Mouse (Mus musculus): ENCODE results near the gene Taf9.
A peak's percentile ranks its signal among the peaks of the same experiment; 100 is the strongest.

Gene Taf9

GRCm38 (mm10) chr13:100669291-100670022 is 18.1 kb downstream of the Taf9 start, which contains the start of gene Ccdc125:
Ccdc125 (plus strand) TSS chr13:100669717.
- peak; percentile 15 to 49 for DNase-seq (ENCODE audit: low spot score in 2 of 2)

- DNase-seq (ENCODE audit: low spot score in 2 of 2), result no peak
Observed at GRCm38 (mm10) chr13:100670181-100670741, 18.9 kb downstream of the Taf9 start.

DNA sequence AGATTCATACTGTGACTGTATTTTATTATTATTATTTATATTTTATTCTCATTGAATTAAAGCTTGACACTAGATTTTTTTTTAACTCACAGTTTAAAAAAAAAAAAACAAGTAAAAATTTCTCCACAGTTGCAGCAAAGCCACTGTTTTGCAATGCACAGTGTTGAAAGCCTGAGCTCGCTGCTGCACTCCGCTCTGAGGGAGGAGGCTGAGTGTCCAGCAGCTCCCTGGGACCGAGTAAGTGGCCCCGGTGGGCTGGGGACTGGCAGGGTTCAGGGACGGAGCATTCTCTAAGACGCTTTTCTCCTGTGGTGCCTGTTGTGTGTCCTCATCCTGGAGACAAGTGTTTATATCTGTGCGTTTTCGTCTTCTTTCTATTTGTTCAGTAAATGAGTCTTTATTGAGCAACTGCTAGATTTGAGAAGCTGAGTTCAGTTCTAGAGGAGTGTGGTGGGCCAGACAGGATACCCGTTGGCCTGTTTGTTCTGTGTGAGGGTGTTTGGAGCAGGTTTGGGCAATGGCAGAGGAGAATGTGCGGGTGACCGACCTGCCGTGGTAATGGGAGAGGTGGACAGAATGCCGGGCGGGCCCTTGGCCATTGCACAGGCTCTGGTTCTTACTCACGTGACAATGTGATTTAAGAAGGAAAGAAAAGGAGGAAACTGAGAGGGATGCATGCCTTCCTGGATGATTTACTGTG is 24.7 kb downstream of the Taf9 start:
- no peak for DNase-seq (ENCODE audit: low spot score in 2 of 2)

DNA sequence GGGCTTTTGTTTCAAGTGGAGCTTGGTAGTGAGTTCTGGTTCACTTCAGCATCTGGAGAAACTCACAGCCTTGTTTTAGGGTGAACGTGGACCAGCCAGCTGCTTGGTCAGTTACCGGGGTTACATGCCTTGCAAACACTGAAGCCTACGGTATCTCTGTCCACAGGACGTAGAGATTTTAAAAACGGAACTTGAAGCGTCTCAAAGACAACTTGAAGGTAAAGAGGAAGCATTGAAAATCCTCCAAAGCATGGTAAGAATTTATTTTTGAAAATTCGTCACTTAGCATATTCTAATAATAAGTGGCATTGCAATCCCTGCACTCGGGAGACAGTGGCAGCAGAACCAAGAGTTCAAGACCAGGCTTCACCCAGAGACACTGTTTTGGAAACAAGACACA is 30.2 kb downstream of the Taf9 start:
- no peak for DNase-seq (ENCODE audit: low spot score in 2 of 2)

- DNase-seq (ENCODE audit: low spot score in 2 of 2), result no peak
Observed at GRCm38 (mm10) chr13:100682837-100683236, 31.5 kb downstream of the Taf9 start.

- no peak for DNase-seq (ENCODE audit: low spot score in 2 of 2)
Observed at GRCm38 (mm10) chr13:100684355-100684754, 33.0 kb downstream of the Taf9 start.

DNA sequence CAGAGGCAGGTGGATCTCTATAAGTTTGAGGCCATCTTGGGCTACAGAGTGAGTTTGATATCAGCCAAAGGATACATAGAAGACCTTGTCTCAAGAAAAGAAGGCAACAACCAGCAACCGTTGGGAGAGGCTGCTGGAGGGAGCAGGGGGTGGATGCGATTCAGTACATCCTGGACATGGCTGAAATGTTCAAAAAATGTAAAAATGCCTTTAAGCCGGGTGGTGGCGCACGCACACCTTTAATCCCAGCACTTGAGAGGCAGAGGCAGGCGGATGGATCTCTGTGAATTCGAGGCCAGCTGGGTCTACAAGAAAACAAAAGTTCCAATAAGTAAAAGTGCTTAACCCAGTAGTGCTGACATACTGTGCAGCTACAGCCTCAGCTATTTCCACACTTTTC is 36.1 kb downstream of the Taf9 start:
- no peak for DNase-seq (ENCODE audit: low spot score in 2 of 2)

- no peak for DNase-seq (ENCODE audit: low spot score in 2 of 2)
Observed at GRCm38 (mm10) chr13:100697541-100697940, 46.2 kb downstream of the Taf9 start.

DNA sequence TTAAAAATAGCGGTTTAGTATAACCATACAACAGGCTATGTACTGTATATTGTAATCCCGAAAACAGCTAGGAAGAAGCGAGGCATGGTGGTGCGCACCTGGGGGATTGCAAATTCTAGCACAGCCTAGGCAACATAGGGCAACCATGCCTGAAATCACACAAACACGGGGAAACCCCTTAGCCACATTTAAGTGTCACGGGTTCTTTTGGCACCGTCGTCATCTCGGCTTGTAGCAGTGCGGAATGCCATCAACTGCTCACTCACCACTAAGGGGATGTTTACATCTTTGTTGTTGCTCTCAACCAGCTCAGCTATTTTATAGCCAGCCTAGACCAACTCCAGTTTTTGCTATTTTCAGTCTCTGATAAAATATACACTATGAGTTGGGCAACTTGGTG is 47.5 kb downstream of the Taf9 start:
- no peak for DNase-seq (ENCODE audit: low spot score in 2 of 2)

DNA sequence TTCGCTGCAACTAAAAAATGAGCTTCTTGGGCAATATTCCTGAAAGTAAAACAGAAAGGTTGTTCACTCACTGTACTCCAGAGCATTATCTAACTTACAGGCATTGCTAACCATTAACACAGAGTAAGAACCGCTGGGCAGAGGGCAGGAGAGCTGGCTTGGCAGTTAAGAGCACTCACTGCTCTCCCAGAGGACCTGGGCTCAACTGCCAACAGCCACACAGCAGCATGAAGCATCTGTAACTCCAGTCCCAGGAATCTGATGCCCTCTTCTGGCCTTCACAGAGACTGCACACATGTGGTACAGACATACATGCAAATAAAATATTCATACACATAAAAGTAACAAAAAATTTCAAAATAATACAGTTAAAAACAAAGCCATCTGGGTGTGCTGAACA is 52.1 kb downstream of the Taf9 start:
- DNase-seq (ENCODE audit: low spot score in 2 of 2), result no peak

All from urinary bladder, adult 18-20 months (tissue).